Mouse (Mus musculus): ENCODE results near the gene Syde1.

GRCm38 (mm10) chr10:78565070-78565469 is 26.7 kb downstream of the Syde1 start:
- TF ChIP-seq POLR2A (IDR thresholded peaks at IDR 0.05; ENCODE audit: low read depth, low read length) (no peak), CTCF (conservative IDR thresholded peaks at IDR 0.05; ENCODE audit: insufficient read depth, insufficient read length, low read depth, low read length) (no peak)
